Mouse (Mus musculus) liver, embryonic 11.5 days (tissue): ENCODE data around the gene Ccl2. TPM values are rescaled to one million over a fixed set of nuclear protein-coding genes. Genes with fewer than 3 reads are reported as not detected.

ENCODE experiments used
- ATAC-seq: fragments of 200-750 bp; cut with Nextera tagmentation; replicated peaks from 2 replicates; pipeline ENCODE4 v1.8.0; 2017; ENCODE audit warnings: moderate number of reproducible peaks, mild to moderate bottlenecking, moderate TSS enrichment, moderate library complexity; ENCODE audit not compliant: low FRiP score
- DNase-seq: peaks from one replicate; pipeline ENCODE4 v3.0.0-alpha.2; 2017; ENCODE audit warnings: low spot score
- H3K27ac ChIP-seq: fragments of 300-500 bp; sonication (generic); 2 replicates; pipeline ENCODE4 v1.5.1; 2014; ENCODE audit warnings: mild to moderate bottlenecking, low read depth, low read length, control low read depth
- H3K27me3 ChIP-seq: fragments of 300-500 bp; sonication (generic); replicated peaks from 2 replicates; pipeline ENCODE4 v1.6.1; 2014; ENCODE audit warnings: low read length, mixed read lengths; ENCODE audit not compliant: control insufficient read depth, insufficient read depth
- H3K36me3 ChIP-seq: fragments of 300-500 bp; sonication (generic); 2 replicates; pipeline ENCODE4 v1.6.1; 2014; ENCODE audit warnings: mild to moderate bottlenecking, low read length, moderate library complexity, mixed read lengths; ENCODE audit not compliant: control insufficient read depth, insufficient read depth
- H3K4me1 ChIP-seq: fragments of 300-500 bp; sonication (generic); replicated peaks from 2 replicates; pipeline ENCODE4 v1.6.1; 2014; ENCODE audit warnings: low read length, mixed read lengths; ENCODE audit not compliant: control insufficient read depth, insufficient read depth
- H3K4me2 ChIP-seq: fragments of 300-500 bp; sonication (generic); 2 replicates; pipeline ENCODE4 v1.6.1; 2014; ENCODE audit warnings: mild to moderate bottlenecking, control low read depth, moderate library complexity
- H3K4me3 ChIP-seq: fragments of 300-500 bp; sonication (generic); 2 replicates; pipeline ENCODE4 v1.5.1; 2014; ENCODE audit warnings: low read depth, low read length, control low read depth
- H3K9ac ChIP-seq: fragments of 300-500 bp; sonication (generic); 2 replicates; pipeline ENCODE4 v1.6.1; 2014; ENCODE audit warnings: low read depth, low read length, control low read depth
- H3K9me3 ChIP-seq: fragments of 300-500 bp; sonication (generic); 2 replicates; pipeline ENCODE4 v1.6.1; 2016; ENCODE audit warnings: low read length, inconsistent platforms, mixed read lengths; ENCODE audit not compliant: control insufficient read depth
- WGBS: fragments of 180-500 bp; shearing (Covaris S2); extraction: QIAGEN DNeasy Blood & Tissue Kit; methylation state at CpG from one replicate; pipeline ENCODE4 v1.1.7; 2014; 5-methylcytosine and 5-hydroxymethylcytosine counted together
- polyA plus RNA-seq: library from polyadenylated mRNA; unstranded; fragments of >200 nt; fragmentation: Nextera tagmentation; extraction: Ambion mirVana; gene quantifications from 2 replicates; pipeline ENCODE4 v1.2.1, GENCODE M21; 2014

Gene Ccl2
- polyA plus RNA-seq, 1 experiment from 2014 or later: 1.4 TPM

DNA sequence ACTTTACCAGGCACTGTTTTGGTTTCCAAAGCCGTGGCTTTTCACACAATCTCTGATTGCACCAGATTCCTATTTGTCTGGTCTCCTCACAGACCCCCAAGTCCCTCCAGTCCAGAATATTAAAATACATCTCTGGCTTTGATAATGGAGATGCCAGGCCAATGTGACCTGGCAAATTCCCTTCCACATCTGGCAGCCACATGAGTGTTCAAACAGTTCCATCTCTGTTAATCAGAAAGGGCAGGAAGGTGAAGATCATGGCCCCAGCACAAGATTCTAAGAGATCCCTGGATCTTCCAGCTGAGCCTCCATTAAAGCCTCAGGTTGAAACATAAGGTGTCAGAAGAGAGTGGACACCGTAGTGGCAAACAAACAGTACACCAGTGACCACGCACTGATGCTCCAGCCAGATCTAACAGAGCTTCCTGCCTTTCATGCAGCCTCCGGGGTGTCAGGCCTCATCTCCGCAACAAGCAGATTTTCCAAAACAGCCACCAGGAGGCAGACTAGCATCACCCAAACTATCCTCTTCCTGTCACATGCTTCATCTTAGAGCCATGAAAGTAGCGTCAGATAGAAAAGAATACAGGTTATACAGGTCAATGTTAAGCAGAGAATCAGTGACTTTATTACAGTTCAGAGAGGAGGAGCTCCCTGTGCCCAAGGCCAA, 12.5 kb downstream of the Ccl2 start:
- Histone ChIP-seq H3K4me1 (no peaks in the 10 kb centered on the region), H3K9ac (no peak overlapping the region), H3K4me3 (no peak overlapping the region), H3K27me3 (no peaks in the 10 kb centered on the region), H3K9me3 (no peaks in the 10 kb centered on the region), H3K36me3 (no peaks in the 10 kb centered on the region), H3K4me2 (no peak overlapping the region), H3K27ac (no peak overlapping the region)
- 35% methylated on average over 6 of the region's 6 CpGs for WGBS
- DNase-seq (no peak), ATAC-seq (no peak)

DNA sequence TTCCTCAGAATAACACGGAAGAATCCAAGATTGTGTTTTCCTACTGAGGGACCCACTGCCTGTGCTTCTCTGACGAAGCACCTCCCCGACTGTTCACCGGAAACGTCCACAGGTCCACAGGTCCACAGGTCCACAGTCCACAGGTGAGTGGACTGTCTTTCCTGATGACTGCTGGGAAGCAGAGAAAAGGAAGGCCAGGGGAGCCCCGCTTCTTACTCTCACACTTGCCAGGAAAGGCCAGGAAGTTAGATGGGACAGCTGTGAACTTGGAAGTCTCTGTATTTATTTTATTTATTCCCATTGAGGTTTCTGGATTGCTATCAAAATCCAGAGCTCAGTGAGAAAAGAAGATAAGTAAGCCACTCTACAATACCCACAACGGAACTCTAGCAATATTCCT, 18.5 kb downstream of the Ccl2 start:
- WGBS: 81% methylated on average over 7 of the region's 7 CpGs
- Histone ChIP-seq H3K36me3 (no peaks in the 10 kb centered on the region), H3K9ac (no peak overlapping the region), H3K27me3 (no peaks in the 10 kb centered on the region), H3K4me3 (no peak overlapping the region), H3K27ac (no peak overlapping the region), H3K4me1 (no peaks in the 10 kb centered on the region), H3K4me2 (no peak overlapping the region), H3K9me3 (no peaks in the 10 kb centered on the region)
- no peak for DNase-seq
- ATAC-seq: no peak

DNA sequence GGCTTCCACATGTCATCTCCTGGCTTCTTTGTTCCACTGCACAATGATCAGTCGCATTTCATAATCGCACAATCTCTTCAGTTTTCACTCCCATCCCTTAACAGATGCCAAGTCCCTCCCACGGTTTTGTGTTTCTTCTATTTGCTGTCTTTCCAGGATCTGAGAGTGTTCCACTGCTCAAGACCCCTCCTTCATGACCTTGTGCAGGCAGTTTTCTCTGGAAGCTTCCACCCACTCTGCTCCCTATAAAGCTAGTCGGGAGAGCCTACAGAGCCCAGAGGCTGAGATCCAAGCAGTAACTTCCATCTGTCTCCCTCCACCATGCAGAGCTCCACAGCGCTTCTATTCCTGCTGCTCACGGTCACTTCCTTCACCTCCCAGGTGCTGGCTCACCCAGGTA, 22.3 kb downstream of the Ccl2 start, which contains the start of gene Ccl11:
Gene Ccl11 (plus strand): TSS at position 178 of the 400 bp plus-strand sequence.
- no peak within 1 kb of the TSS for H3K4me2 ChIP-seq
- H3K27me3 ChIP-seq: no peaks in the 10 kb centered on the region
- H3K27ac ChIP-seq: no peak within 1 kb of the TSS
- H3K9ac ChIP-seq: no peak within 1 kb of the TSS
- WGBS: 74% methylated on average over 6 of the region's 6 CpGs
- ATAC-seq (no peak), DNase-seq (no peak)
- H3K4me1 ChIP-seq: no peaks in the 10 kb centered on the region
- H3K9me3 ChIP-seq: no peaks in the 10 kb centered on the region
- H3K36me3 ChIP-seq: no peaks in the 10 kb centered on the region
- H3K4me3 ChIP-seq: no peak within 1 kb of the TSS

DNA sequence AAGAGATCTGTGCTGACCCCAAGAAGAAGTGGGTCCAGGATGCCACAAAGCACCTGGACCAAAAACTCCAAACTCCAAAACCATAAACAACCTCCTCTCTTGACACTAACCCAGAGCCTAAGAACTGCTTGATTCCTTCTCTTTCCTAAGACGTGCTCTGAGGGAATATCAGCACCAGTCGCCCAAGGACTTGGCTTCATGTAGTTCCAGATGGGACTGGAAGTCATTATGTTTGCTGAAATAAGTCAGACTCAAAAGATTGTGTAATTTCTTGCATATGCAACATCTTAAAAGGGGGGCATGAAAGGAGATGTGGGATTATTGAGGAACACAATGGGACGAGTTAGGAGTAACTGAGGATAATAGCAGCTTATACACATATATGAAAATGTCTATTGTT, 26.9 kb downstream of the Ccl2 start:
- no peak overlapping the region for H3K4me3 ChIP-seq
- no peaks in the 10 kb centered on the region for H3K27me3 ChIP-seq
- no peaks in the 10 kb centered on the region for H3K9me3 ChIP-seq
- ATAC-seq (no peak), DNase-seq (no peak)
- H3K9ac ChIP-seq: no peak overlapping the region
- H3K4me2 ChIP-seq: no peak overlapping the region
- H3K27ac ChIP-seq: no peak overlapping the region
- H3K4me1 ChIP-seq: no peaks in the 10 kb centered on the region
- H3K36me3 ChIP-seq: no peaks in the 10 kb centered on the region
- WGBS: 73% methylated on average over 3 of the region's 3 CpGs

DNA sequence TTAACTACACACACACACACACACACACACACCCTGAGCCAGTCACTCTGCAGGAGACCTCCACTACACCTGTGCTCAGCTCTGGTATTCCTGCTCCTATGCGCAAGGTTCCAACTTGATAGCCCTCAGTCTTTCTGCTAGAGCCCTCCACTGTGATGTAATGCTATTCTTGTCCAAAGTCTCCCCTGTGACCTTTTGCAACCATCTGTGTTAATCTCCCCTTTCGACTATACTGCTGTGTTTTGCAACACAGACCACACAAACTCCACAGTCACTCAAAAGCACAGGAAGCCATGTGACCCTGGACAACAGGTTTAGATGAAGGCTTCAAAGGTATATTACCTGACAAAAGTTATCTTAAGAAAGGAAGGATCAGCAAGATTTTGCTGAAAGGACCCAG, 28.1 kb downstream of the Ccl2 start:
- no peak overlapping the region for H3K9ac ChIP-seq
- 74% methylated on average over 2 of the region's 2 CpGs for WGBS
- no peaks in the 10 kb centered on the region for H3K9me3 ChIP-seq
- H3K4me2 ChIP-seq: no peak overlapping the region
- H3K27me3 ChIP-seq: no peaks in the 10 kb centered on the region
- no peaks in the 10 kb centered on the region for H3K4me1 ChIP-seq
- no peaks in the 10 kb centered on the region for H3K36me3 ChIP-seq
- DNase-seq: no peak
- H3K27ac ChIP-seq: no peak overlapping the region
- no peak for ATAC-seq
- no peak overlapping the region for H3K4me3 ChIP-seq

DNA sequence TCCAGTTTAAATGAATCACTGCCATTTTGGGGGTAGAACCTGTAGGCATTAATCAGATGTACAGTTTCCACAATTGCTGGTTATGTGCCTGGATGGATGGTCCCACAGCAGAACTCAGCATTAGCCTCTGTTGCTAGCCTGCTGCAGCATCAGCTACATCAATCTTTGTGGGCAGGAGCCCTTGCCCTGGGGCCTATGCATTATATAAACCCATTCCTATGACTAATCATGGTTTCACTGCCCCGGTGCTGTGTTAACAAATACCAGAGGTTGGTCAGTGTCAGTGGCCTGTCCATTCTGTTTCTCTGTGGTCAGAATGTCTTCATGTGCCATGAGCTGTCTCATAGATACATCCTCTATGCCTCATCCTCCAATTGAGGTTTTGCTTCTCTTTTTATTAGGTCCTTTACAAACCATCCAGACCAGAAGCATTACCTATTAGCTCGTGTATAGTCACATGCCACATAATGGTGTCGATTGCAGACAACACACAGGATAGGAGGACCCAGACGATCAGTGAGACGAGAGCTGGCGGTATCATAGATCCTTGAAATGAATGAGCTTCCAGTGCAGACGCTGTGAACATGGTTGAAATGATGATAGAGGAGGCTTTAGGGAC, 31.7 kb downstream of the Ccl2 start:
- H3K4me2 ChIP-seq: no peak overlapping the region
- 79% methylated on average over 7 of the region's 7 CpGs for WGBS
- no peak overlapping the region for H3K27ac ChIP-seq
- ATAC-seq (no peak), DNase-seq (no peak)
- no peaks in the 10 kb centered on the region for H3K36me3 ChIP-seq
- no peaks in the 10 kb centered on the region for H3K9me3 ChIP-seq
- no peaks in the 10 kb centered on the region for H3K4me1 ChIP-seq
- H3K9ac ChIP-seq: no peak overlapping the region
- no peaks in the 10 kb centered on the region for H3K27me3 ChIP-seq
- H3K4me3 ChIP-seq: no peak overlapping the region

DNA sequence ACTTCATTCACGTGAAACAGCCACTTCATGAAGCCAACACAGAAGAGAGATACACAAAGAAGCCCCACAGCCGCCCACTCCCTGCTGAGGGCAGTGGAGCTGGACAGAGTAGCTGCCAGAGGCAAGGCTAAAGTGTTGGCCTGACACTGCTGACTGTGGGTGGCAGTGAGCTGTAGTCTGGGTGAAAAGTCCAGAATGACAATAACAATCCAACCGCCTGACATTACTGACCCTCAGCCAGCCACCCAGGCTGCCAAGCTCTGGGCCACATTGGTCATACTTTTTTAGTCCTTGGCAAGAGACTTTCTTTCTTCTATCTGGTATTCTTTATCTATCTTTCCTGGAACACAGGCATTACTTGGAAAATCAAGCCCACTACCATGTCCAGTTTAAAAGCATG, 35.7 kb downstream of the Ccl2 start:
- no peaks in the 10 kb centered on the region for H3K4me1 ChIP-seq
- H3K27me3 ChIP-seq: no peaks in the 10 kb centered on the region
- DNase-seq: no peak
- H3K36me3 ChIP-seq: no peaks in the 10 kb centered on the region
- H3K4me3 ChIP-seq: no peak overlapping the region
- no peak overlapping the region for H3K4me2 ChIP-seq
- no peak for ATAC-seq
- H3K9ac ChIP-seq: no peak overlapping the region
- H3K27ac ChIP-seq: no peak overlapping the region
- 72% methylated on average over 3 of the region's 3 CpGs for WGBS
- no peaks in the 10 kb centered on the region for H3K9me3 ChIP-seq

DNA sequence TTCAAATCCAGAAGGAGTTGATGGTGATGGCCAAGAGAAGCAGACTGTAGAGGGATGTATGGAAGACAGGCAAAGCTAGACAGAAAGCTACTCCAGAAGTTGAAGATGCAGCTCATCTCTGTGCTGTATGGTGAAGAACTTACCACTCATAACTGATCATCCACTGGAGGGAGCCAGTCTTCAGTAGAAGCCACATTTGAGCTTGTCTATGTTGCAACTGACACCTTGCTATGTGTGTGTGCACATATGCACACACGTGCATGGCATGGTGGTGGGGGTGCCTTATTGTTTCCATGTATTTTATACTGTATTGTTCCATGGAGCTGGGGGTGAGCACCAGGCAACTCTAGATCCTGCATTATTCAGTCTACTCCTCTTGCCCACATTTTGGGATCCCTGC, 37.0 kb downstream of the Ccl2 start:
- 50% methylated on average over 1 of the region's 1 CpGs for WGBS
- H3K4me3 ChIP-seq: no peak overlapping the region

DNA sequence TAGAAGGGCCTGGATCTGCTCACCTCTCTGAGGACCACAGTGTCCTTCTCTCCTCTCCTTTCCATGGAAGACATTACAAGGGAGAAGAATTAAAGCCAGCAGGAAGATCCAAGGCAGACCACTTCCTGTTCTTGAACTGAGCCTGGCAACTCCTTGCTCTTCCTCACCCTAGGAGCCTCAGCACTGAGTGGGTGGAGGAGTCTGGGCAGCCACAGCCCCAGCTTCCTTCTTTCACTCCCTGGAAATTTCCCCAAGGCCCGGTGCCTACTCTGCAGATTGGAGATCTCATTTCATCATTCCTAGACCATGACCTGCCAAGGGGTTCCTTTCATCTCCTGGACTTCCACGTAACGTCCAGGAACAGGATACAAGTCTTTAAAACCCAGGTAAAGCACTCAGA, 37.6 kb downstream of the Ccl2 start:
- no peaks in the 10 kb centered on the region for H3K36me3 ChIP-seq
- DNase-seq: no peak
- H3K4me2 ChIP-seq: no peak overlapping the region
- no peak for ATAC-seq
- no peaks in the 10 kb centered on the region for H3K9me3 ChIP-seq
- no peak overlapping the region for H3K27ac ChIP-seq
- no peak overlapping the region for H3K4me3 ChIP-seq
- no peaks in the 10 kb centered on the region for H3K4me1 ChIP-seq
- WGBS: 60% methylated on average over 3 of the region's 3 CpGs
- no peak overlapping the region for H3K9ac ChIP-seq
- no peaks in the 10 kb centered on the region for H3K27me3 ChIP-seq

More for the DNA sequence above, 37.0 kb downstream of the Ccl2 start:
- DNase-seq: no peak
- Histone ChIP-seq H3K27ac (no peak overlapping the region), H3K9ac (no peak overlapping the region), H3K4me1 (no peaks in the 10 kb centered on the region), H3K4me2 (no peak overlapping the region), H3K27me3 (no peaks in the 10 kb centered on the region), H3K9me3 (no peaks in the 10 kb centered on the region), H3K36me3 (no peaks in the 10 kb centered on the region)
- no peak for ATAC-seq
